Mouse (Mus musculus) adrenal gland, postnatal 10 days (tissue): ENCODE results near the gene Kazald1. TPM values are rescaled to one million over a fixed set of nuclear protein-coding genes. Genes with fewer than 3 reads are reported as not detected.

Experiments used
- DNase-seq: peaks from one replicate; pipeline ENCODE4 v3.0.0; 2021; ENCODE audit warnings: mixed read lengths
- total RNA-seq, 2 experiments: library from RNA; stranded (reverse); gene quantifications; 2 replicates each; pipeline ENCODE4 v1.2.3; 2021

The Kazald1 gene
- total RNA-seq, 2 experiments from 2014 or later = 8.2 to 9.2 TPM

- DNase-seq = peak; percentile 78
These were observed 1.8 kb downstream of the Kazald1 start for GRCm38 (mm10) chr19:45076586-45077510.

- no peak for DNase-seq
These were observed 3.0 kb downstream of the Kazald1 start for GRCm38 (mm10) chr19:45077742-45078645.

- no peak for DNase-seq
These were observed 4.1 kb downstream of the Kazald1 start for GRCm38 (mm10) chr19:45078971-45079764.

GRCm38 (mm10) chr19:45079769-45080515 is 4.9 kb downstream of the Kazald1 start:
- peak; percentile 79 for DNase-seq

GRCm38 (mm10) chr19:45080711-45081110 is 5.7 kb downstream of the Kazald1 start:
- no peak for DNase-seq

GRCm38 (mm10) chr19:45081279-45081678 is 6.2 kb downstream of the Kazald1 start:
- DNase-seq = peak; percentile 87

GRCm38 (mm10) chr19:45081841-45082550 is 7.0 kb downstream of the Kazald1 start:
- DNase-seq = peak; percentile 74

- DNase-seq = peak; percentile 73
These were observed 22.8 kb downstream of the Kazald1 start for GRCm38 (mm10) chr19:45097868-45098267.

GRCm38 (mm10) chr19:45100486-45101270 is 25.6 kb downstream of the Kazald1 start:
- no peak for DNase-seq

- no peak for DNase-seq
These were observed 30.6 kb downstream of the Kazald1 start for GRCm38 (mm10) chr19:45105591-45105990.

GRCm38 (mm10) chr19:45106689-45107088 is 31.6 kb downstream of the Kazald1 start:
- DNase-seq = no peak

- DNase-seq = no peak
These were observed 35.6 kb downstream of the Kazald1 start for GRCm38 (mm10) chr19:45110681-45111080.

- no peak for DNase-seq
These were observed 37.4 kb downstream of the Kazald1 start for GRCm38 (mm10) chr19:45112444-45112843.

GRCm38 (mm10) chr19:45113791-45114460 is 38.9 kb downstream of the Kazald1 start:
- no peak for DNase-seq

- DNase-seq = no peak
These were observed 39.7 kb downstream of the Kazald1 start for GRCm38 (mm10) chr19:45114772-45115171.

- DNase-seq = peak; percentile 60
These were observed 41.8 kb downstream of the Kazald1 start for GRCm38 (mm10) chr19:45116798-45117197.
